Mouse (Mus musculus): ENCODE data around the gene Dgkg. TPM values are rescaled to one million over a fixed set of nuclear protein-coding genes. Genes with fewer than 3 reads are reported as not detected.
A peak's percentile ranks its signal among the peaks of the same experiment; 100 is the strongest.

Dgkg gene
- polyA plus RNA-seq, 1 experiment from 2014 or later = 1.5 TPM

GRCm38 (mm10) chr16:22462220-22462619 lies 194.8 kb downstream of the Dgkg start:
- no peak overlapping the region for H3K4me2 ChIP-seq (ENCODE audit: low read depth, low read length)
- no peaks in the 10 kb centered on the region for H3K27me3 ChIP-seq (ENCODE audit: control insufficient read depth, insufficient read depth, low read depth, low read length)
- H3K9me3 ChIP-seq (replicated peaks; ENCODE audit: control insufficient read depth, low read length) = no peaks in the 10 kb centered on the region
- ATAC-seq (ENCODE audit: low read depth) = no peak
- H3K27ac ChIP-seq (ENCODE audit: low read length) = no peak overlapping the region
- no peak overlapping the region for H3K4me3 ChIP-seq (ENCODE audit: low read depth, low read length)
- WGBS (ENCODE audit: insufficient replicate concordance) = 60% methylated on average over 3 of the region's 3 CpGs
- H3K36me3 ChIP-seq (ENCODE audit: control insufficient read depth, insufficient read depth) = no peaks in the 10 kb centered on the region
- no peaks in the 10 kb centered on the region for H3K4me1 ChIP-seq (ENCODE audit: control insufficient read depth, low read depth, low read length)
- H3K9ac ChIP-seq (ENCODE audit: low read depth, low read length) = no peak overlapping the region

- Histone ChIP-seq H3K27ac (ENCODE audit: low read length) (no peak overlapping the region), H3K9ac (ENCODE audit: low read depth, low read length) (no peak overlapping the region), H3K4me1 (ENCODE audit: control insufficient read depth, low read depth, low read length) (no peaks in the 10 kb centered on the region), H3K9me3 (replicated peaks; ENCODE audit: control insufficient read depth, low read length) (no peaks in the 10 kb centered on the region), H3K36me3 (ENCODE audit: control insufficient read depth, insufficient read depth) (no peaks in the 10 kb centered on the region), H3K4me3 (ENCODE audit: low read depth, low read length) (no peak overlapping the region), H3K4me2 (ENCODE audit: low read depth, low read length) (no peak overlapping the region), H3K27me3 (ENCODE audit: control insufficient read depth, insufficient read depth, low read depth, low read length) (no peaks in the 10 kb centered on the region)
- WGBS (ENCODE audit: insufficient replicate concordance) = 21% methylated on average over 6 of the region's 6 CpGs
- ATAC-seq (ENCODE audit: low read depth) = no peak
Measured at GRCm38 (mm10) chr16:22461728-22462127, 195.3 kb downstream of the Dgkg start.

DNA sequence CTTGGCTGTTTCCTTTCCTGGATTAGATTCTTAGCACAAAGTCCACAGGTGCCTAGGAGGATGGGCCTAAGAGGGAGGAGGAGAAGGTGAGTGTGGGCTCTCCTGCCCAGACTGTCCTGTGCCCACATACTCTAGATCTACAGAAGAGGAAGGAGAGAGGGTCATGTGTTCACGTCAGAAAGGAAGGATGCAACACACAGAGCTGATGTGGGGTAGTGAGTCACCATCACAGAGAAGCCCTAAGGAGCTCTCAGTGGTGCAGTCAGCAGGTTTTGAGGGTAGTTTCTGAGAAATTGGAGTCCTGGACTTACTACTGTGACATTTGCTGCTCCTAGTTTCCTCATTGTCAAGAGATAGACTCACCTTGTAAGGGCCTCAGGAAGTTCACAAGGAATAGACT lies 196.1 kb downstream of the Dgkg start:
- Histone ChIP-seq H3K27ac (ENCODE audit: low read length) (no peak overlapping the region), H3K36me3 (ENCODE audit: control insufficient read depth, insufficient read depth) (no peaks in the 10 kb centered on the region), H3K27me3 (ENCODE audit: control insufficient read depth, insufficient read depth, low read depth, low read length) (no peaks in the 10 kb centered on the region), H3K4me2 (ENCODE audit: low read depth, low read length) (no peak overlapping the region), H3K9ac (ENCODE audit: low read depth, low read length) (no peak overlapping the region), H3K4me1 (ENCODE audit: control insufficient read depth, low read depth, low read length) (no peaks in the 10 kb centered on the region), H3K9me3 (replicated peaks; ENCODE audit: control insufficient read depth, low read length) (no peaks in the 10 kb centered on the region), H3K4me3 (ENCODE audit: low read depth, low read length) (no peak overlapping the region)
- no peak for ATAC-seq (ENCODE audit: low read depth)
- WGBS (ENCODE audit: insufficient replicate concordance) = 50% methylated on average over 1 of the region's 1 CpGs

- Histone ChIP-seq H3K36me3 (ENCODE audit: control insufficient read depth, insufficient read depth) (no peaks in the 10 kb centered on the region), H3K4me1 (ENCODE audit: control insufficient read depth, low read depth, low read length) (no peaks in the 10 kb centered on the region), H3K27ac (ENCODE audit: low read length) (no peak overlapping the region), H3K4me3 (ENCODE audit: low read depth, low read length) (no peak overlapping the region), H3K27me3 (ENCODE audit: control insufficient read depth, insufficient read depth, low read depth, low read length) (no peaks in the 10 kb centered on the region), H3K4me2 (ENCODE audit: low read depth, low read length) (no peak overlapping the region), H3K9ac (ENCODE audit: low read depth, low read length) (no peak overlapping the region), H3K9me3 (replicated peaks; ENCODE audit: control insufficient read depth, low read length) (no peaks in the 10 kb centered on the region)
- ATAC-seq (ENCODE audit: low read depth) = peak; percentile 27; the same call in 1 of the 2 replicates
- WGBS (ENCODE audit: insufficient replicate concordance) = 59% methylated on average over 9 of the region's 9 CpGs
Measured at GRCm38 (mm10) chr16:22452082-22452481, 204.9 kb downstream of the Dgkg start.

- H3K27me3 ChIP-seq (ENCODE audit: control insufficient read depth, insufficient read depth, low read depth, low read length) = no peaks in the 10 kb centered on the region
- H3K4me3 ChIP-seq (ENCODE audit: low read depth, low read length) = no peak overlapping the region
- no peak overlapping the region for H3K9ac ChIP-seq (ENCODE audit: low read depth, low read length)
- no peak for ATAC-seq (ENCODE audit: low read depth)
- no peaks in the 10 kb centered on the region for H3K36me3 ChIP-seq (ENCODE audit: control insufficient read depth, insufficient read depth)
- H3K9me3 ChIP-seq (replicated peaks; ENCODE audit: control insufficient read depth, low read length) = no peaks in the 10 kb centered on the region
- H3K4me2 ChIP-seq (ENCODE audit: low read depth, low read length) = no peak overlapping the region
- H3K4me1 ChIP-seq (ENCODE audit: control insufficient read depth, low read depth, low read length) = no peaks in the 10 kb centered on the region
- WGBS (ENCODE audit: insufficient replicate concordance) = 61% methylated on average over 6 of the region's 6 CpGs
- no peak overlapping the region for H3K27ac ChIP-seq (ENCODE audit: low read length)
Measured at GRCm38 (mm10) chr16:22448093-22448492, 208.9 kb downstream of the Dgkg start.

GRCm38 (mm10) chr16:22444786-22445185 lies 212.2 kb downstream of the Dgkg start:
- 30% methylated on average over 6 of the region's 6 CpGs for WGBS (ENCODE audit: insufficient replicate concordance)
- ATAC-seq (ENCODE audit: low read depth) = no peak

DNA sequence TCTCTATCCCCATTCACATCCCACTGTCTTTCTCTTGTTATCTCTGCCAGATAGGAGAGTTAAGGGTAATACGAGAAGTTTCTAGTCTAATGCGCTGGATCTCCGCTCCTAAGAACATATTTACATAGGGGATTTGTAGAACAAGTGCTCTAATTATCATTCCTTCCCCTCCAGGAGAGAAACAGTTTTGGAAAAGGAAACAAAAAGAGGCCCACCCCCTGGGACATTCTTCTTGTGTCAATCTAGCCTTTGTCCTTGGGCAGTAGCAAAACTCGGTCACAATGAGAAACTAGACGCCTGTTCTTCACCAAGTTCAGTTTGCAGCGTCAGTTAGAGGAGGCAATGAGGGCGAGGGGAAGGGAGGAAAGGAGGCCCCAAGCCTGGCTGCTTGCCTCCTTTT lies 214.8 kb downstream of the Dgkg start:
- WGBS (ENCODE audit: insufficient replicate concordance) = 67% methylated on average over 7 of the region's 7 CpGs
- no peak overlapping the region for H3K27ac ChIP-seq (ENCODE audit: low read length)
- H3K36me3 ChIP-seq (ENCODE audit: control insufficient read depth, insufficient read depth) = no peaks in the 10 kb centered on the region
- H3K9me3 ChIP-seq (replicated peaks; ENCODE audit: control insufficient read depth, low read length) = no peaks in the 10 kb centered on the region
- peaks cover 8% of the 10 kb centered on the region for H3K4me1 ChIP-seq (ENCODE audit: control insufficient read depth, low read depth, low read length)
- ATAC-seq (ENCODE audit: low read depth) = no peak
- peaks cover 18% of the 10 kb centered on the region for H3K27me3 ChIP-seq (ENCODE audit: control insufficient read depth, insufficient read depth, low read depth, low read length)
- H3K9ac ChIP-seq (ENCODE audit: low read depth, low read length) = no peak overlapping the region
- no peak overlapping the region for H3K4me3 ChIP-seq (ENCODE audit: low read depth, low read length)
- H3K4me2 ChIP-seq (ENCODE audit: low read depth, low read length) = no peak overlapping the region

More at GRCm38 (mm10) chr16:22444786-22445185, 212.2 kb downstream of the Dgkg start:
- Histone ChIP-seq H3K4me2 (ENCODE audit: low read depth, low read length) (no peak overlapping the region), H3K27ac (ENCODE audit: low read length) (no peak overlapping the region), H3K36me3 (ENCODE audit: control insufficient read depth, insufficient read depth) (no peaks in the 10 kb centered on the region), H3K4me3 (ENCODE audit: low read depth, low read length) (no peak overlapping the region), H3K9ac (ENCODE audit: low read depth, low read length) (no peak overlapping the region), H3K27me3 (ENCODE audit: control insufficient read depth, insufficient read depth, low read depth, low read length) (peaks cover 3% of the 10 kb centered on the region; the same call in 1 of the 2 replicates), H3K9me3 (replicated peaks; ENCODE audit: control insufficient read depth, low read length) (no peaks in the 10 kb centered on the region), H3K4me1 (ENCODE audit: control insufficient read depth, low read depth, low read length) (peaks cover 2% of the 10 kb centered on the region)

DNA sequence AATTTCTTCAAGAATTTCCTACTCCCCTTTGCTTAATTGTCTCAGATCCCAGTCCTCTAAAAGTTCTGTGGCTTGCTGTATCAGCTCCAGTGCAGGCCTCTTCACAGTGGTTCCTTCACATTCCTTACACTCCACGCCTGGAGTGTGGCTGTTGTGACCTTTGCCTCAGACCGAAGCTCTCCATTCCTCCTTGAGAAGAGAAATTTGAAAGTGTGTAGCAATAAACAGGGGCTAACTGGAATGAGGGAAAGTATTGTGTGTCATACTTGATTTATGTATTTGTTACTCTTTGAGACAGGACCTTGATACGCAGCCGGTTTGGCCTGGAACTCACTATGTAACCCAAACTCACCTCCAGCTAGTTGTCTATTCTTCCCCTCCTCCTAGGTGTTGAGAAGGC lies 215.7 kb downstream of the Dgkg start:
- Histone ChIP-seq H3K4me1 (ENCODE audit: control insufficient read depth, low read depth, low read length) (peaks cover 8% of the 10 kb centered on the region), H3K4me2 (ENCODE audit: low read depth, low read length) (no peak overlapping the region), H3K27ac (ENCODE audit: low read length) (no peak overlapping the region), H3K27me3 (ENCODE audit: control insufficient read depth, insufficient read depth, low read depth, low read length) (peaks cover 18% of the 10 kb centered on the region), H3K9ac (ENCODE audit: low read depth, low read length) (no peak overlapping the region), H3K9me3 (replicated peaks; ENCODE audit: control insufficient read depth, low read length) (no peaks in the 10 kb centered on the region), H3K36me3 (ENCODE audit: control insufficient read depth, insufficient read depth) (no peaks in the 10 kb centered on the region), H3K4me3 (ENCODE audit: low read depth, low read length) (no peak overlapping the region)
- ATAC-seq (ENCODE audit: low read depth) = no peak
- 80% methylated on average over 4 of the region's 4 CpGs for WGBS (ENCODE audit: insufficient replicate concordance)

DNA sequence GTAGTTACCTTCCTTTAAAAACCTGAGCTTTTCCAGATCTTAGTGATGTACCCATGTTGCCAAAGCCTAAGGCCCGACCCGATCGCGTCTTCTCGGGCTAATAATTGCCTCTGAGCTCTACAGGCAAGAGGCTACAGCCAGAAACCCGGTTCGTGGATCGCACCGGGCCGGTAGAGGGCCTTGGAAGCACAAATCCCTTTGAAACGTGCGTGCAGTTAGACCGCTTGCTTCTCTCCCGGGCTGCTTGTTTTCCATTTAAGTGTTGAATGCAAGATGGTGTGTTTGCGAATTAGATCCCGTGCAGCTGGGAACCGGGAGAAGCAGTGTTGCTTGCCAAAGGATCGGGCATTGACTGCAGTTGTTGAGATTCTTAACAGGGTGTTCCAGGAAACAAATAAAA lies 216.8 kb downstream of the Dgkg start:
- Histone ChIP-seq H3K27ac (ENCODE audit: low read length) (peak overlapping the region; percentile 54; the same call in 1 of the 2 replicates), H3K9me3 (replicated peaks; ENCODE audit: control insufficient read depth, low read length) (no peaks in the 10 kb centered on the region), H3K4me2 (ENCODE audit: low read depth, low read length) (peak overlapping the region; percentile 71), H3K4me1 (ENCODE audit: control insufficient read depth, low read depth, low read length) (peaks cover 8% of the 10 kb centered on the region), H3K4me3 (ENCODE audit: low read depth, low read length) (peak overlapping the region; percentile 75), H3K36me3 (ENCODE audit: control insufficient read depth, insufficient read depth) (no peaks in the 10 kb centered on the region), H3K27me3 (ENCODE audit: control insufficient read depth, insufficient read depth, low read depth, low read length) (peaks cover 18% of the 10 kb centered on the region), H3K9ac (ENCODE audit: low read depth, low read length) (peak overlapping the region; percentile 50)
- under 1% methylated on average over 18 of the region's 18 CpGs for WGBS (ENCODE audit: insufficient replicate concordance)
- no peak for ATAC-seq (ENCODE audit: low read depth)
